Mouse (Mus musculus) stomach, postnatal 0 days (tissue): Measurements from ENCODE around the gene Epas1. TPM values are rescaled to one million over a fixed set of nuclear protein-coding genes. Genes with fewer than 3 reads are reported as not detected.

Experiments used
- ATAC-seq: fragments of 200-750 bp; cut with Nextera tagmentation; 2 replicates; pipeline ENCODE4 v1.8.0; 2017; ENCODE audit not compliant: low FRiP score, low TSS enrichment
- DNase-seq: peaks from one replicate; pipeline ENCODE4 v3.0.0-alpha.2; 2016; ENCODE audit warnings: low spot score
- H3K27ac ChIP-seq: fragments of 300-500 bp; sonication (generic); replicated peaks from 2 replicates; pipeline ENCODE4 v1.5.1; 2014; ENCODE audit warnings: mild to moderate bottlenecking, control low read depth
- H3K27me3 ChIP-seq: fragments of 300-500 bp; sonication (generic); 2 replicates; pipeline ENCODE4 v1.6.1; 2014; ENCODE audit warnings: low read length; ENCODE audit not compliant: control insufficient read depth, insufficient read depth
- H3K36me3 ChIP-seq: fragments of 300-500 bp; sonication (generic); 2 replicates; pipeline ENCODE4 v1.6.1; 2014; ENCODE audit warnings: low read length, mixed read lengths; ENCODE audit not compliant: control insufficient read depth, insufficient read depth
- H3K4me1 ChIP-seq: fragments of 300-500 bp; sonication (generic); replicated peaks from 2 replicates; pipeline ENCODE4 v1.6.1; 2014; ENCODE audit warnings: antibody characterized with exemption; ENCODE audit not compliant: control insufficient read depth, insufficient read depth
- H3K4me2 ChIP-seq: fragments of 300-500 bp; sonication (generic); replicated peaks from 2 replicates; pipeline ENCODE4 v1.6.1; 2014; ENCODE audit warnings: low read depth, mild to moderate bottlenecking, control low read depth, moderate library complexity
- H3K4me3 ChIP-seq: fragments of 300-500 bp; sonication (generic); 2 replicates; pipeline ENCODE4 v1.5.1; 2014; ENCODE audit warnings: low read depth, low read length, control low read depth
- H3K9ac ChIP-seq: fragments of 300-500 bp; sonication (generic); 2 replicates; pipeline ENCODE4 v1.6.1; 2014; ENCODE audit warnings: mild to moderate bottlenecking, low read length, control low read depth, mixed read lengths
- H3K9me3 ChIP-seq: fragments of 300-500 bp; sonication (generic); 2 replicates; pipeline ENCODE4 v1.6.1; 2016; ENCODE audit warnings: low read length; ENCODE audit not compliant: control insufficient read depth
- CTCF ChIP-seq: IDR thresholded peaks from 2 replicates; pipeline ENCODE4 v1.5.1; 2016; ENCODE audit warnings: antibody characterized with exemption, low read depth, mild to moderate bottlenecking, moderate library complexity
- EP300 ChIP-seq: optimal IDR thresholded peaks from 2 replicates; pipeline ENCODE3; 2016; ENCODE audit warnings: antibody characterized with exemption
- WGBS: fragments of 180-500 bp; shearing (Covaris S2); extraction: QIAGEN DNeasy Blood & Tissue Kit; methylation state at CpG from one replicate; pipeline ENCODE4 v1.1.7; 2014; 5-methylcytosine and 5-hydroxymethylcytosine counted together
- polyA plus RNA-seq: library from polyadenylated mRNA; unstranded; fragments of >200 nt; fragmentation: Nextera tagmentation; extraction: Ambion mirVana; gene quantifications from 2 replicates; pipeline ENCODE4 v1.2.1, GENCODE M21; 2015

Gene Epas1
- polyA plus RNA-seq, 1 experiment from 2014 or later, result 4.7 TPM

DNA sequence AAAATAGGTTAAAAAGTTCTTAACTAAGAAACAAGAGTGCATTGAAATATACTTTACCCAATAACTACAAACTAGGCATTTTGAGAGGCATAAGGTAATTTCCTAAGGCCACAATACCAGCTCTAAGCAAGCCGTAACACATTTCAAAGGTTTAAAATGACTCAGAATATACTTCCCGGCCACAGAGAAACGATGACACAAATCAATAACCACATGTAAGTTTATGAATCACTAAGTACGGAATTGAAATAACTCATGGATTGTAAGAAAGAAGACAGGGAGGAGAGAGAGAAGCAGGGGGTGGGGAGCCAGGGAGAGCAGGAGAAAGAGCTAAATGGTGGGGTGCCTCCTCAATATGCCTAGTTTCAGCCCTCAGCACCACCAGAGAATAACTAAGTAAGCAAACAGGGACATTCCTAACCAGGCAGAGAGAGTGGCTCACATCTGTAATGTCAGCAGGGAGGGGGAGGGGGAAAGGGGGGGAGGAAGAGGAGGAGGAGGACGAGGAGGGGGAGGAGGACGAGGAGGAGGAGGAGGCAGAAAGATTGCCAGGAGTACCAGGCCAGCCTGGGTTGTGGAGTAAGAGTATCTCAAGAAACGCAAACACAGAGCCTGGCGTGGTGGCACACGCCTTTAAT lies 97.3 kb downstream of the Epas1 start:
- 47% methylated on average over 9 of the region's 9 CpGs for WGBS
- no peaks in the 10 kb centered on the region for H3K27me3 ChIP-seq
- H3K4me1 ChIP-seq, result no peaks in the 10 kb centered on the region
- no peak for ATAC-seq
- no peak for DNase-seq
- no peak for TF ChIP-seq CTCF
- no peak for TF ChIP-seq EP300
- no peak overlapping the region for H3K27ac ChIP-seq
- H3K4me2 ChIP-seq, result no peak overlapping the region
- no peaks in the 10 kb centered on the region for H3K9me3 ChIP-seq
- no peak overlapping the region for H3K4me3 ChIP-seq
- H3K9ac ChIP-seq, result no peak overlapping the region
- no peaks in the 10 kb centered on the region for H3K36me3 ChIP-seq

GRCm38 (mm10) chr17:86851782-86852181 lies 98.3 kb downstream of the Epas1 start:
- H3K4me2 ChIP-seq, result no peak overlapping the region
- ATAC-seq, result no peak
- H3K27me3 ChIP-seq, result no peaks in the 10 kb centered on the region
- TF ChIP-seq CTCF, result no peak
- TF ChIP-seq EP300, result no peak
- no peak for DNase-seq
- H3K4me3 ChIP-seq, result no peak overlapping the region
- no peaks in the 10 kb centered on the region for H3K9me3 ChIP-seq
- 80% methylated on average over 2 of the region's 2 CpGs for WGBS
- H3K9ac ChIP-seq, result no peak overlapping the region
- H3K36me3 ChIP-seq, result no peaks in the 10 kb centered on the region
- H3K27ac ChIP-seq, result no peak overlapping the region
- no peaks in the 10 kb centered on the region for H3K4me1 ChIP-seq

- Histone ChIP-seq H3K9ac (no peak overlapping the region), H3K27ac (no peak overlapping the region), H3K4me1 (no peaks in the 10 kb centered on the region), H3K36me3 (no peaks in the 10 kb centered on the region), H3K4me3 (no peak overlapping the region), H3K27me3 (no peaks in the 10 kb centered on the region), H3K4me2 (no peak overlapping the region), H3K9me3 (no peaks in the 10 kb centered on the region)
- ATAC-seq (no peak), DNase-seq (no peak)
- WGBS, result 72% methylated on average over 13 of the region's 13 CpGs
- no peak for TF ChIP-seq EP300
- no peak for TF ChIP-seq CTCF
Observed at GRCm38 (mm10) chr17:86852591-86853031, 99.1 kb downstream of the Epas1 start.

DNA sequence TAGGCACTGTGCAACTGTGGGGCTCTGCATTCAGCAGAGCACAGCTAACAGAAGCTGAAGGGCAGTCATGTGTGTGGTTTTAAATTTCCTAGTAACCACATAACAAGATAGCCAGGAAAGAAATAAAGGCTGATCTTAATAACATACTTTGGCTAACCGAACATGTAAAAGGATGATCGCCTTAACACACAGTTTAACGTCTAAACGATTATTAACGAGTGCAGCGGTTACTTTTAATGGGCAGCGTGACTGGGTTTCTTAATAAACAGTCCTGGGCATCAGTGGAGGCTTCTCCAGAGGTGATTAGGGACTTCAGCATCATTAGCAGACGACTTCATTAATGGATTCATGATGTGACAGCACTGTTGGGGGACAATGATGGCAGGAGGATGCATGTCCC lies 117.1 kb downstream of the Epas1 start:
- H3K9ac ChIP-seq, result no peak overlapping the region
- no peaks in the 10 kb centered on the region for H3K4me1 ChIP-seq
- H3K27me3 ChIP-seq, result no peaks in the 10 kb centered on the region
- 88% methylated on average over 8 of the region's 8 CpGs for WGBS
- H3K4me2 ChIP-seq, result no peak overlapping the region
- no peak overlapping the region for H3K27ac ChIP-seq
- DNase-seq (no peak), ATAC-seq (no peak)
- no peak overlapping the region for H3K4me3 ChIP-seq
- TF ChIP-seq EP300, result no peak
- H3K36me3 ChIP-seq, result no peaks in the 10 kb centered on the region
- no peaks in the 10 kb centered on the region for H3K9me3 ChIP-seq

DNA sequence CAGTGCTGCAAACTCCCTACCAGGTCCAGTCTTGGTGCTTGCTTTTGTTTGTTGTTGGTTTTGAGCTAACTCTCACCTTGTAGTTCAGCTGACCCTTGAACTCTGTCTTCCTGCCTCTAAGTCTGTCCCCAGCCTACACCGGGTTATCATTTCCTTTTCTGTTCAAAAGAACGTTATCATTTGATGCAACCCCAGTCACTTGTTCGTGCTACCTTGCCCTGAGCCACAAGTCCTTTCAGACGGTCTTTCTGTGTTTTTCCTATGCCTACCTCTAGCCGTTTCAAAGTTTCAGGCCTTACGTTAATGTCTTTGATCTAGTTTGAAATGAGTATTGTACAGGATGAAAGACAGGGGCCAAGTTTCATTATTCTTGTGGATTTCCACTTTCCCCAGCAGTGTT lies 119.1 kb downstream of the Epas1 start:
- Histone ChIP-seq H3K9ac (no peak overlapping the region), H3K27ac (no peak overlapping the region), H3K4me2 (no peak overlapping the region), H3K4me3 (no peak overlapping the region), H3K4me1 (no peaks in the 10 kb centered on the region), H3K9me3 (no peaks in the 10 kb centered on the region), H3K36me3 (no peaks in the 10 kb centered on the region), H3K27me3 (no peaks in the 10 kb centered on the region)
- no peak for TF ChIP-seq CTCF
- no peak for TF ChIP-seq EP300
- no peak for ATAC-seq
- DNase-seq, result no peak
- 57% methylated on average over 6 of the region's 6 CpGs for WGBS

DNA sequence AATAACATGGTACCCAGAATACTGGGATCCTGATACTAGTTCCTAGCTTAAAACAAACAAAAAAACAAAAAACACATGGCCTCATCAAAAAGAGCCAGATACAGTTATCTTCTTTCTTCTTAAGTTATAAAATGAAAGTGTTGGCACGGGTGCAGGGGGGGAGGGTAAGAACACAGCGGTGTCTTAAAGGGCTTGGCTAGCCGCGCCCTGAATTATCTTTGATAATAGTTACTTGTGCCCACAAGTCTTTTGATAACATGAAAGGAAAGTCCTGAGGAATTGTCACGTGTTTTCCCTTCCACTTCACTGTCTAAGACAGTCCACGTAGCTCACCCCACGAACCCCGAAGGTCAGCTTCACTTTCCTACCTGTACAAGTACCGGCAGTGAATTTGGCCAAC lies 123.4 kb downstream of the Epas1 start:
- no peaks in the 10 kb centered on the region for H3K9me3 ChIP-seq
- H3K27ac ChIP-seq, result no peak overlapping the region
- no peak overlapping the region for H3K4me2 ChIP-seq
- H3K9ac ChIP-seq, result no peak overlapping the region
- H3K4me1 ChIP-seq, result no peaks in the 10 kb centered on the region
- no peaks in the 10 kb centered on the region for H3K36me3 ChIP-seq
- H3K27me3 ChIP-seq, result no peaks in the 10 kb centered on the region
- TF ChIP-seq CTCF (no peak), EP300 (no peak)
- no peak for ATAC-seq
- H3K4me3 ChIP-seq, result no peak overlapping the region
- WGBS, result 62% methylated on average over 9 of the region's 9 CpGs
- DNase-seq, result peak; percentile 28
